Mouse (Mus musculus): Measurements from ENCODE around the gene Oasl1.
A peak's percentile ranks its signal among the peaks of the same experiment; 100 is the strongest.

Oasl1 gene

DNA sequence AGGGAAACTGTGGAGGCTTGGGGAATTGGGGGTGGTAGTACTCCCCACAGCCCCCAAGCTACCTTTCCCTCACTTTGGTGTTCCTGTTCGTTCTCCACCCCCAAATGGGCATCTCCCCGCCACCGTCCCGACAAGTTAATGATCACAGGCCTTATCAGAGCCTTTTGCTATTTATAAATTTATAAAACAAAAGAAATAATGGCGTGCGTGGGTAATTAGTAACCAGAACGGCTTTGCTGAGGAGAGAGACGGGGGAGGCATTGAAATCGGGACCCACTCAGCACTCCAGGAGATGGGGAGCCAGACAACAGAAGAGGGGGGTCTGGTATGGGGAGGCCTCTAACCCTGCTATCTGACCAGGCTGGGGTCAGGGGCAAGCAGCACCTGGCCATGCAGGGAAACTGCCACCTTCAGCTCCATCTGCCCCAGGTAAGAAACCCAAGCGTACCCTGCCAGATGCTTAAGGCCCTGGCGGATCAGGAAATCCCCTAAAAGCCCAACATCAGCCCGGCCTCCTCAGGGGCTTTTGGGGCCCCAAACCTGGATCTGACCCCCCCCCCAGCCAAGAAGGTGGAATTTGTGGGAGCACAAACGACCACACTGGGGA is 46.7 kb downstream of the Oasl1 start:
- DNase-seq (ENCODE audit: low read depth), result no peak

DNA sequence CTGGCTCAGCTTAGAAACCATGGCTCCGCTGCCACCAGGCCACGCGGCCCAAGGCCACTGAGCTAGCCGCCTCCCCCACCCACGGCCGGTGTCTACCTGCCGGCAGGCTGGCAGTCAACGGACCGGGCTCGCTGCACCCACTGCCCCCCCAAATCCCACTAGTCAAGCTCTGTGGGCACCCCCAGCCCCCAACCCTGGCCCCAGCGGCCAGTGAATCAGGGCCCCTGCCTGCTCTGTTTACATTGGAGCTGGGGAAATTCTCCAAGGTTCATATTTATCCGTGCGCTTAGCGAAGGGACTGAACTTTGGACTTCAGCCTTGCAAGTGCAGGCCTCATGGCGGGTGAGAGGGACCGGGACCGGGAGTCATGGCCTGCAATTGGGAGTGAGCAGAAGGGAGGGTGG is 47.8 kb downstream of the Oasl1 start, which contains the start of gene Hnf1a:
TSS of gene Hnf1a (minus strand) at position 271 of the 404 bp plus-strand sequence.
- no peak for DNase-seq (ENCODE audit: low read depth)

DNA sequence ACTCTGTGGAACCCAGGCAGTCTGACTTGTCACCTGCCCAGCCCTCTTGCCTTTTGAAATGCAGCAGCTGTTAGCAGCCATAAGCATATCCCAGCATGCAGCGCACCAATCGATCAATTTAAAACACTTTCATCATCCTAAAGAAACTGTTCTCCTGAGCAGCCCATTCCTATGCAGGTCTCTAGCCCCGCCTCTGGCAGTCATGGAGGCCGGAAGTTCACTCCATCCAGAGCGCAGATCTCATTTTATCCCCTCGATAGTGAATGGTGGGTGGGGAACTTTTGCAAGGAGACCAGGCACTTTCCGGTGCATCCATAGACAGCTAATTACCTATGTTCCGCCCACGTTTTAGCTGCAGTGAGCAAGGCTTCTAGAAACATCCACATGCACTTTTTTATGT is 49.2 kb downstream of the Oasl1 start:
- DNase-seq (ENCODE audit: low read depth), result no peak

DNA sequence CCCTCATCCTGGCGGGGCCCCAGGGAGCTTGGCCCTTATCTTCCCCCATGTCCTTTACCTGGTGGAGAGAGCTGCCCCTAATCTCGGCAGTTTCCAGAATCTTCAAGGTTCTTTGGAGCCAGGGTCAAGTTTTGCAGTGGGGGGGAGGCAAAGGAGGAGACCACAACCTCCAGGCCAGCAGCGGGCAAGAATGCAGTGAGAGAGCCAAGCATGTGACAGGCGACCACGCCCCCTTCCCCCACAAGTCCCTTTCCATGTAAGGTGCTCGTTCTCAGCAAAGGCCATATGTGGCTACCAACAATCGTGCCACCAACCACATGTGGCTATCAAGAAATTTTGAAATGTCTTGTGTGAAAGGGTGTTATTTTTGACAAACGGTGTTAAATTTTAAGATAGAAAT is 50.1 kb downstream of the Oasl1 start:
- DNase-seq (ENCODE audit: low read depth), result no peak

DNA sequence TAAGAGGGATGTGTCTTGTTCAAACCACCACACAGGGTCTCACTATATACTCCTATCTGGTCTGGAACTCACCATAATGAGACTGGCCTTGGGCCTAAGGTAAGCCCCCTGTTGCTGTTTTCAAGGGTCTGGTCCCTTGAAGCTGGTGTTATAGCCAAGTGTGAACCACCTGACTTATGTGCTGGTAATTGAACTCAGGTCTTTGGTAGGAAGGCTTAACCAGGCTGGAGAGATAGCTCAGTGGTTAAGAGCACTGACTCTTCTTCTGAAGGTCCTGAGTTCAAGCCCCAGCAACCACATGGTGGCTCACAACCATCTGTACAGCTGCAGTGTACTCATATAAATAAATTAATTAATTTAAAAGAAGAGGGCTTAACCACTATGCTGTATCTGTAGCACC is 53.9 kb downstream of the Oasl1 start:
- no peak for DNase-seq (ENCODE audit: low read depth)

DNA sequence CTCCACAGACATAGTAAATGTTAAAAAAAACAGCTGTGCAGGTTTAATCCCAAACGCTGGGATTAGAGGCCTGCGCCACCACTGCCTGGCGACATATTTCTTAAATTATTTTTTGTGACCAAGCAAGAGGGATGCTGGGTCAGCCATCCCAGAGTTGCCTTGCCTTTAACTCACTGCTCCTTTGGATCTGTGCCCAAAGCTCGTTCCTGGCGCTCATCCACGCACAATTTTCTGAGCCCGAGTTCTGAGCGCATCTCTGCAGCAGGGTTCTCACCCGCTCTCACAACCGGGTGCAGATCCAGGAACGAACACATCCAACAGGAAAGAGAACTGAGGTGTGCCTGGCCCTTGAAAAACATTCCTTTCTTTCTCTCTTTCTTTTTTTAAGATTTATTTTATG is 55.4 kb downstream of the Oasl1 start:
- no peak for DNase-seq (ENCODE audit: low read depth)

DNA sequence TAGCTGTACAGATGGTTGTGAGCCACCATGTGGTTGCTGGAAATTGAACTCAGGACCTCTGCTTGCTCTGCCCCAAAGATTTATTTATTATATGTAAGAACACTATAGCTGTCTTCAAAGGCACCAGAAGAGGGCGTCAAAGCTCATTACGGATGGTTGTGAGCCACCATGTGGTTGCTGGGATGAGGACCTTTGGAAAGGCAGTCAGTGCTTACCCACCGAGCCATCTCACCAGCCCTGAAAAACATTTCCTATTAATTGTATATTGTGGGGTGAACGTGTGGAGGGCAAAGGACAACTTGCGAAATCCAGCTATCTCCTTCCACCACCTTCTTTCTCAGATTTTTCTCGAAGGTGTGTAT is 55.8 kb downstream of the Oasl1 start:
- DNase-seq (ENCODE audit: low read depth), result peak; percentile 90

DNA sequence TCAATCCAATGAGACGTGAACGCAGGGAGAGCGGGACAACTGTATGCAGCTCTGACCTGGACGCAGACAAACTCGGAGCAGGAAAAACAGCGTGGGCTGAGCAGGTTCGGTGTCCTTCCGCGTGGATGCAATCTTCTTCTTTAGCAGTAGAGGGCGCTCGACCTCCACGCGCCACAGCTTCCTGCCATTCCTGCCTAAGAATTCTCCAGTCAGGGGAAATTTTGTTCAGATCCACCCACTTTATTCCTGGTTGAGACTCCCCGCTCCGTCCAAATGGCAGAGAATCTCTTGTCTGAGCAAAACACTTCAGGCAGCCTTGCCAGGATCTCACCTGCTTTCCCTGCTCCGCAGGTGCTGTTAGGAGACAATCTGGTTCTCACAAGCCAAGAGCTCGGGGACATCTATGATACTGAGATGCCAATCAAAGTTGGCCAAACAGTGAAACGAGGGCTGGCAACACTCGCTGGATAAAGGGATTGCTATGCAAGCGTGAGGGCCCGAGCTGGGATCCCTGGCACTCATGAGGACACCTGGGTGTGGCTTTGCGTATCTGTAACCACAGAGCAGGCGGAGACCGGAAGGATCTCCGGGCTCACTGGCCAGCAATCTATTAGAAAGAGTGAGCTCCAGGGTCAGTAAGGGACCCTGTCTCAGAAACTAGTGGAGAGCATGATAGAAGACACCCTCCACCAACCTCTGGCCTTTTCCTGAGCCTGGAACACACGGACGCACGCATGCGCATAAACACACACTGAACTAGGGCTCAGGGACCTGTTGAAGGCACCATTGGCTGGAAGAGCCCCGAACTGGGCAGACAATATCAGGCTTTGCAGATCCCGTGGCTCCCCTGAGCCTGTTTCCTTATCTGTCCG is 56.4 kb downstream of the Oasl1 start:
- peak; percentile 73 for DNase-seq (ENCODE audit: low read depth)

DNA sequence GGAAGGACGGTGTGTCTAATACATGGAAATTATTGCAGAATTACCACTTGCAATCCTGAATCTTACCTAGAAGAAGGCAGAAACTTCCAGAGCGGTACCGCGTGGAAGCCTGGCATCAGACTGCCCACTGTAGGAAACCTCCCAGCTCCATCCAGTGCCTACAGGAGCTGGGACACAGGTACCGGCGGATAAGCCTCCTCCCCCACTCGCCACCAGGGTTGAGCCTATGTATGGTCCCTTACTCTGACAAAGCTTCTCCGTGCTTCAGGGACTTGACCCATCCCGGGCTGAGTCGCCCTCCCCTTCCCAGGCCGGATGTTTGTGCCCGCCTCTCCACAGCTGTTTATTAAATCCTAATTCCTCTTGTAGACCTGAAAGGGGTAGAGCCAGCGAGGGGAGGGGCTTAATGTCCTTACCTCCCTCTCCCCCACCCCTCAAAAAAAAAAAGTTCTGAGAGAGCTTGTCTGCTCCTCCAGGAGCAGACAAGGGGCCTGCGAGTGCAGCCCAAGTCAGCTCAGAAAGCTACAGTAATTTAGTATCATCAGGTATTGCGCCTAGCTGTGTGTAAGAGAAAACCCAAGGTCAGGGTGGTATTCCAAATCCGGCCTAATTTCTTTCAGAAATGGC is 57.2 kb downstream of the Oasl1 start:
- DNase-seq (ENCODE audit: low read depth), result no peak

DNA sequence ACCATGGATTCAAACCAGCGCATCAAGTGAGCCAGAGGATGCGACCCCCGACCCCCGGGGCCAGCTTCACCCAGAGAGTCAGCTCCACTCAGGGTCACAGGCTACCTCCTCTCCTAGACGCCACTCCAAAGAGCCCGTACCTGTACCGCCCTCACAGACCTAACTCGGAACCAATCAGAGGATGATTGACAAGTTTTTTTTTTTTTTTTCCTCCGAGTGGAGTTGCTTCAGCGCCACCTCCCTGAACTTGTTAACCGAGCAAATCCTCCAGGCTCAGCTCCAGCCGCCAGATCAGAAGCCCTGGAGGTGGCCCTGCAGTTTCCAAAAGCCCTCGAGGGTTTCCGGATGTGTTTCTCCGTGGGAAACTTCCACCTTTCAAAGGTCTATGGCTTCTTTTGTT is 59.0 kb downstream of the Oasl1 start:
- no peak for DNase-seq (ENCODE audit: low read depth)

DNA sequence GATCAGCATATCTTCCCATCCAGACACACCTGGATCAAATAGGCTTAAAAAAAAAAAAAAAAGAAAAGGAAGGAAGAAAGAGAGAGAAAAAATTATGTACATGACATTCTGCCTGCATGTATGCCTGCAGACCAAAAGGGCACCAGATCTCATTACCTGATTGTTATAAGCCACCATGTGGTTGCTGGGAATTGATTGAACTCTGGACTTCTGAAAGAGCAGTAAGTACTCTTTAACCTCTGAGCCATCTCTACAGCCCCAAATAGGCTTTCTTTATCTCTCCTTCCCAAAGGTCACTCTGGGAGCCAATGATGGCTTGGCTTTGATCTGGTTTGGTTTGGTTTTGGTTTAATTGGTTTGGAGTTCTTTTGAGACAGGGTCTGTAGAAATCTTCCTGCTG is 62.0 kb downstream of the Oasl1 start:
- DNase-seq (ENCODE audit: low read depth), result no peak

All from 416B (cell line).